Mouse (Mus musculus): Measurements from ENCODE around the gene Rictor. TPM values are rescaled to one million over a fixed set of nuclear protein-coding genes. Genes with fewer than 3 reads are reported as not detected.

Gene Rictor
- polyA plus RNA-seq, 1 experiment from 2014 or later = 50.0 TPM

- Histone ChIP-seq H3K4me1 (ENCODE audit: control insufficient read depth, insufficient read depth, low read length) (0 out of 2 replicates have a peak, but pooled peaks cover 5% of the 10 kb centered on the region), H3K27me3 (ENCODE audit: control insufficient read depth, insufficient read depth, low read length) (no peaks in the 10 kb centered on the region), H3K4me2 (replicated peaks; ENCODE audit: low read depth, low read length) (no peak overlapping the region), H3K36me3 (ENCODE audit: control insufficient read depth, insufficient read depth, low read length) (no peaks in the 10 kb centered on the region), H3K9ac (replicated peaks; ENCODE audit: low read depth, low read length) (no peak overlapping the region), H3K9me3 (ENCODE audit: control insufficient read depth, low read depth, low read length) (no peaks in the 10 kb centered on the region), H3K27ac (ENCODE audit: low read length) (no peak overlapping the region), H3K4me3 (ENCODE audit: low read depth, low read length) (no peak overlapping the region)
- no peak for ATAC-seq (ENCODE audit: insufficient number of reproducible peaks, insufficient read depth, low FRiP score, low read depth)
- 88% methylated on average over 4 of the region's 4 CpGs for WGBS
These were observed 13.6 kb downstream of the Rictor start for GRCm38 (mm10) chr15:6721802-6722201.

GRCm38 (mm10) chr15:6722405-6723176, 14.4 kb downstream of the Rictor start:
- H3K4me2 ChIP-seq (replicated peaks; ENCODE audit: low read depth, low read length) = no peak overlapping the region
- WGBS = 82% methylated on average over 11 of the region's 11 CpGs
- no peak overlapping the region for H3K9ac ChIP-seq (replicated peaks; ENCODE audit: low read depth, low read length)
- H3K4me1 ChIP-seq (ENCODE audit: control insufficient read depth, insufficient read depth, low read length) = 0 out of 2 replicates have a peak, but pooled peaks cover 5% of the 10 kb centered on the region
- no peaks in the 10 kb centered on the region for H3K36me3 ChIP-seq (ENCODE audit: control insufficient read depth, insufficient read depth, low read length)
- ATAC-seq (ENCODE audit: insufficient number of reproducible peaks, insufficient read depth, low FRiP score, low read depth) = peak; percentile 46; the same call in 1 of the 2 replicates
- H3K27ac ChIP-seq (ENCODE audit: low read length) = no peak overlapping the region
- H3K27me3 ChIP-seq (ENCODE audit: control insufficient read depth, insufficient read depth, low read length) = no peaks in the 10 kb centered on the region
- H3K9me3 ChIP-seq (ENCODE audit: control insufficient read depth, low read depth, low read length) = no peaks in the 10 kb centered on the region
- no peak overlapping the region for H3K4me3 ChIP-seq (ENCODE audit: low read depth, low read length)

- no peak for ATAC-seq (ENCODE audit: insufficient number of reproducible peaks, insufficient read depth, low FRiP score, low read depth)
- no peaks in the 10 kb centered on the region for H3K9me3 ChIP-seq (ENCODE audit: control insufficient read depth, low read depth, low read length)
- H3K27me3 ChIP-seq (ENCODE audit: control insufficient read depth, insufficient read depth, low read length) = no peaks in the 10 kb centered on the region
- no peak overlapping the region for H3K4me2 ChIP-seq (replicated peaks; ENCODE audit: low read depth, low read length)
- H3K27ac ChIP-seq (ENCODE audit: low read length) = no peak overlapping the region
- no peaks in the 10 kb centered on the region for H3K36me3 ChIP-seq (ENCODE audit: control insufficient read depth, insufficient read depth, low read length)
- 0 out of 2 replicates have a peak, but pooled peaks cover 5% of the 10 kb centered on the region for H3K4me1 ChIP-seq (ENCODE audit: control insufficient read depth, insufficient read depth, low read length)
- H3K4me3 ChIP-seq (ENCODE audit: low read depth, low read length) = no peak overlapping the region
- H3K9ac ChIP-seq (replicated peaks; ENCODE audit: low read depth, low read length) = no peak overlapping the region
These were observed 15.2 kb downstream of the Rictor start for GRCm38 (mm10) chr15:6723338-6723737.

GRCm38 (mm10) chr15:6724442-6724841, 16.3 kb downstream of the Rictor start:
- 0 out of 2 replicates have a peak, but pooled peaks cover 5% of the 10 kb centered on the region for H3K4me1 ChIP-seq (ENCODE audit: control insufficient read depth, insufficient read depth, low read length)
- H3K27ac ChIP-seq (ENCODE audit: low read length) = no peak overlapping the region
- H3K36me3 ChIP-seq (ENCODE audit: control insufficient read depth, insufficient read depth, low read length) = no peaks in the 10 kb centered on the region
- no peak for ATAC-seq (ENCODE audit: insufficient number of reproducible peaks, insufficient read depth, low FRiP score, low read depth)
- H3K4me2 ChIP-seq (replicated peaks; ENCODE audit: low read depth, low read length) = no peak overlapping the region
- no peak overlapping the region for H3K9ac ChIP-seq (replicated peaks; ENCODE audit: low read depth, low read length)
- no peak overlapping the region for H3K4me3 ChIP-seq (ENCODE audit: low read depth, low read length)
- WGBS = 82% methylated on average over 1 of the region's 1 CpGs
- H3K9me3 ChIP-seq (ENCODE audit: control insufficient read depth, low read depth, low read length) = no peaks in the 10 kb centered on the region
- H3K27me3 ChIP-seq (ENCODE audit: control insufficient read depth, insufficient read depth, low read length) = no peaks in the 10 kb centered on the region

GRCm38 (mm10) chr15:6726130-6726808, 18.1 kb downstream of the Rictor start:
- no peaks in the 10 kb centered on the region for H3K36me3 ChIP-seq (ENCODE audit: control insufficient read depth, insufficient read depth, low read length)
- H3K4me2 ChIP-seq (replicated peaks; ENCODE audit: low read depth, low read length) = no peak overlapping the region
- 63% methylated on average over 5 of the region's 5 CpGs for WGBS
- H3K27me3 ChIP-seq (ENCODE audit: control insufficient read depth, insufficient read depth, low read length) = no peaks in the 10 kb centered on the region
- ATAC-seq (ENCODE audit: insufficient number of reproducible peaks, insufficient read depth, low FRiP score, low read depth) = 0 out of 2 replicates have a peak, but pooled peaks have one; percentile 65
- H3K27ac ChIP-seq (ENCODE audit: low read length) = no peak overlapping the region
- H3K9me3 ChIP-seq (ENCODE audit: control insufficient read depth, low read depth, low read length) = no peaks in the 10 kb centered on the region
- H3K9ac ChIP-seq (replicated peaks; ENCODE audit: low read depth, low read length) = no peak overlapping the region
- 0 out of 2 replicates have a peak, but pooled peaks cover 5% of the 10 kb centered on the region for H3K4me1 ChIP-seq (ENCODE audit: control insufficient read depth, insufficient read depth, low read length)
- no peak overlapping the region for H3K4me3 ChIP-seq (ENCODE audit: low read depth, low read length)

GRCm38 (mm10) chr15:6733076-6733475, 24.9 kb downstream of the Rictor start:
- Histone ChIP-seq H3K4me3 (ENCODE audit: low read depth, low read length) (no peak overlapping the region), H3K27me3 (ENCODE audit: control insufficient read depth, insufficient read depth, low read length) (no peaks in the 10 kb centered on the region), H3K36me3 (ENCODE audit: control insufficient read depth, insufficient read depth, low read length) (no peaks in the 10 kb centered on the region), H3K4me1 (ENCODE audit: control insufficient read depth, insufficient read depth, low read length) (peaks cover 4% of the 10 kb centered on the region; the same call in 1 of the 2 replicates), H3K4me2 (replicated peaks; ENCODE audit: low read depth, low read length) (no peak overlapping the region), H3K27ac (ENCODE audit: low read length) (no peak overlapping the region), H3K9ac (replicated peaks; ENCODE audit: low read depth, low read length) (no peak overlapping the region), H3K9me3 (ENCODE audit: control insufficient read depth, low read depth, low read length) (no peaks in the 10 kb centered on the region)
- ATAC-seq (ENCODE audit: insufficient number of reproducible peaks, insufficient read depth, low FRiP score, low read depth) = no peak
- WGBS = 82% methylated on average over 5 of the region's 5 CpGs

GRCm38 (mm10) chr15:6739180-6739579, 31.0 kb downstream of the Rictor start:
- 98% methylated on average over 2 of the region's 2 CpGs for WGBS
- H3K4me2 ChIP-seq (replicated peaks; ENCODE audit: low read depth, low read length) = no peak overlapping the region
- no peak for ATAC-seq (ENCODE audit: insufficient number of reproducible peaks, insufficient read depth, low FRiP score, low read depth)
- H3K9ac ChIP-seq (replicated peaks; ENCODE audit: low read depth, low read length) = no peak overlapping the region
- H3K4me1 ChIP-seq (ENCODE audit: control insufficient read depth, insufficient read depth, low read length) = no peaks in the 10 kb centered on the region
- no peak overlapping the region for H3K4me3 ChIP-seq (ENCODE audit: low read depth, low read length)
- H3K27me3 ChIP-seq (ENCODE audit: control insufficient read depth, insufficient read depth, low read length) = no peaks in the 10 kb centered on the region
- H3K36me3 ChIP-seq (ENCODE audit: control insufficient read depth, insufficient read depth, low read length) = no peaks in the 10 kb centered on the region
- H3K9me3 ChIP-seq (ENCODE audit: control insufficient read depth, low read depth, low read length) = no peaks in the 10 kb centered on the region
- no peak overlapping the region for H3K27ac ChIP-seq (ENCODE audit: low read length)

- Histone ChIP-seq H3K4me1 (ENCODE audit: control insufficient read depth, insufficient read depth, low read length) (no peaks in the 10 kb centered on the region), H3K27me3 (ENCODE audit: control insufficient read depth, insufficient read depth, low read length) (no peaks in the 10 kb centered on the region), H3K4me3 (ENCODE audit: low read depth, low read length) (no peak overlapping the region), H3K9me3 (ENCODE audit: control insufficient read depth, low read depth, low read length) (no peaks in the 10 kb centered on the region), H3K9ac (replicated peaks; ENCODE audit: low read depth, low read length) (no peak overlapping the region), H3K36me3 (ENCODE audit: control insufficient read depth, insufficient read depth, low read length) (peaks cover 16% of the 10 kb centered on the region; the same call in 1 of the 2 replicates), H3K27ac (ENCODE audit: low read length) (no peak overlapping the region), H3K4me2 (replicated peaks; ENCODE audit: low read depth, low read length) (no peak overlapping the region)
- WGBS = 68% methylated on average over 13 of the region's 13 CpGs
- no peak for ATAC-seq (ENCODE audit: insufficient number of reproducible peaks, insufficient read depth, low FRiP score, low read depth)
These were observed 34.3 kb downstream of the Rictor start for GRCm38 (mm10) chr15:6742337-6743025.
